Mouse (Mus musculus): Measurements from ENCODE around the gene Prdm13.

DNA sequence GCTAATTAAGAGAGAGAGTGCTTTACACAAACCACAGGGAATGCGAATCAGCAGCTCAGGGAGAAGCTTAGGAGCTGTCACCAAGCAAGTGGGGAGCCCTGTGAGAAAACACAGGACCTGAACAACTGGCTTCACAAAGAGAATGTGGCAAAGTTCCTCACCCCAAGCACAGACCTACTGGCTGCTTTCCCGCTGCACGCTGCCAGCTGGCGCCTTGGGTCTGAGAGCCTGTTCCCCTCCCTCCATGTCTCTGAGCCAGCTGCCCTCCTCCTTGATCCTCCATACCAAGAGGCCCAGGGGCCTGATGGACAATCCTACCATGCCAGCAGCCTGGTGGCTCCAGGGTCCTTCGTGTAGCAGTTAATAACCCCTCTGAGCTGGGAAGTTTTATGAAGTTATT, 19.8 kb downstream of the Prdm13 start:
- TF ChIP-seq POLR2A (IDR thresholded peaks at IDR 0.05; ENCODE audit: low read depth, low read length), result no peak
- TF ChIP-seq CTCF (IDR thresholded peaks at IDR 0.05; ENCODE audit: extremely low read depth, insufficient read length, insufficient replicate concordance, low read depth, low read length), result no peak

Data from small intestine, adult 2 months (tissue).